Mouse (Mus musculus) left cerebral cortex, postnatal 10 days (tissue): ENCODE results near the gene Myom1. TPM values are rescaled to one million over a fixed set of nuclear protein-coding genes. Genes with fewer than 3 reads are reported as not detected.

Experiments
- DNase-seq, 2 experiments: peaks; one replicate each; pipeline ENCODE4 v3.0.0; 2021 to 2022; ENCODE audit warnings: low spot score in 2 of 2, mixed read lengths in 1 of 2; ENCODE audit errors: extremely low spot score in 1 of 2
- intact Hi-C: fragments of 180-260 bp; cut with DNase I; formaldehyde crosslinking; loops from one replicate; pipeline ENCODE4 v1.15.1; 2025
- total RNA-seq, 2 experiments: library from RNA; stranded (reverse); gene quantifications; 2 replicates each; pipeline ENCODE4 v1.2.3; 2021

The Myom1 gene
- total RNA-seq, 2 experiments from 2014 or later: 3.4 to 3.9 TPM

GRCm38 (mm10) chr17:71045591-71045990, 43.2 kb downstream of the Myom1 start:
- intact Hi-C loops: no loop called here

GRCm38 (mm10) chr17:71046856-71047255, 44.4 kb downstream of the Myom1 start:
- DNase-seq: no peak
- intact Hi-C loops: no loop called here

More at GRCm38 (mm10) chr17:71045591-71045990, 43.2 kb downstream of the Myom1 start:
- DNase-seq: no peak

GRCm38 (mm10) chr17:71049292-71049691, 46.9 kb downstream of the Myom1 start:
- DNase-seq: no peak
- intact Hi-C loops: no loop called here

GRCm38 (mm10) chr17:71053134-71053708, 50.8 kb downstream of the Myom1 start:
- intact Hi-C loops: no loop called here
- DNase-seq: no peak

GRCm38 (mm10) chr17:71055203-71055894, 52.9 kb downstream of the Myom1 start:
- intact Hi-C loops: no loop called here
- no peak for DNase-seq

GRCm38 (mm10) chr17:71056405-71056804, 54.0 kb downstream of the Myom1 start:
- no peak for DNase-seq
- intact Hi-C loops: no loop called here

- no peak for DNase-seq
- intact Hi-C loops: no loop called here
Observed at GRCm38 (mm10) chr17:71057758-71058157, 55.3 kb downstream of the Myom1 start.

- intact Hi-C loops: no loop called here
- DNase-seq: no peak
Observed at GRCm38 (mm10) chr17:71059213-71059612, 56.8 kb downstream of the Myom1 start.

GRCm38 (mm10) chr17:71062049-71062560, 59.7 kb downstream of the Myom1 start:
- intact Hi-C loops: loop anchor here (5.0 kb wide), 2 partner anchors 120 to 135 kb away; partner anchors contain the start of gene Lpin2
- DNase-seq: no peak

- intact Hi-C loops: loop anchor here (5.0 kb wide), 2 partner anchors 119 to 134 kb away; partner anchors contain the start of gene Lpin2
- DNase-seq: no peak
Observed at GRCm38 (mm10) chr17:71062870-71063602, 60.6 kb downstream of the Myom1 start.

GRCm38 (mm10) chr17:71064463-71065014, 62.1 kb downstream of the Myom1 start:
- DNase-seq: no peak
- intact Hi-C loops: loop anchor here (5.0 kb wide), 3 partner anchors 118 to 168 kb away; partner anchors contain the start of gene Lpin2

- intact Hi-C loops: loop anchor here (5.0 kb wide), 1 partner anchor 167 kb away; no protein-coding TSS in a partner anchor
- DNase-seq: no peak
Observed at GRCm38 (mm10) chr17:71065127-71065526, 62.7 kb downstream of the Myom1 start.

GRCm38 (mm10) chr17:71069176-71069575, 66.7 kb downstream of the Myom1 start:
- no peak for DNase-seq
- intact Hi-C loops: loop anchor here (5.0 kb wide), 1 partner anchor 163 kb away; no protein-coding TSS in a partner anchor

GRCm38 (mm10) chr17:71071958-71072357, 69.5 kb downstream of the Myom1 start:
- intact Hi-C loops: no loop called here

GRCm38 (mm10) chr17:71074386-71074785, 72.0 kb downstream of the Myom1 start:
- DNase-seq: no peak
- intact Hi-C loops: no loop called here

More at GRCm38 (mm10) chr17:71071958-71072357, 69.5 kb downstream of the Myom1 start:
- DNase-seq: no peak

GRCm38 (mm10) chr17:71081986-71082385, 79.6 kb downstream of the Myom1 start:
- intact Hi-C loops: no loop called here
- DNase-seq: no peak

GRCm38 (mm10) chr17:71086969-71087368, 84.5 kb downstream of the Myom1 start:
- no peak for DNase-seq
- intact Hi-C loops: no loop called here

- intact Hi-C loops: no loop called here
- DNase-seq: no peak
Observed at GRCm38 (mm10) chr17:71087396-71088153, 85.1 kb downstream of the Myom1 start.
